Mouse (Mus musculus): ENCODE data around the gene Dgke. TPM values are rescaled to one million over a fixed set of nuclear protein-coding genes. Genes with fewer than 3 reads are reported as not detected.

Gene Dgke
- total and polyA plus RNA-seq, 3 experiments, result 2.1 to 3.9 (median 3.4) TPM

GRCm38 (mm10) chr11:89030552-89030951, 36.1 kb downstream of the Dgke start:
- Histone ChIP-seq H3K4me3 (ENCODE audit: low read depth, low read length) (no peak overlapping the region), H3K9me3 (replicated peaks) (no peaks in the 10 kb centered on the region), H3K4me1 (ENCODE audit: insufficient read depth, low read depth, low read length) (peaks cover 38% of the 10 kb centered on the region), H3K27me3 (ENCODE audit: insufficient read depth, low read length) (no peaks in the 10 kb centered on the region), H3K36me3 (replicated peaks) (peaks cover 11% of the 10 kb centered on the region)
- no peak for TF ChIP-seq GATA2 (IDR thresholded peaks at IDR 0.05; ENCODE audit: borderline replicate concordance, low read depth, low read length)
- TF ChIP-seq GATA1 (IDR thresholded peaks at IDR 0.05; ENCODE audit: borderline replicate concordance, low read length), result no peak
- TF ChIP-seq POLR2AphosphoS5 (IDR thresholded peaks at IDR 0.05; ENCODE audit: insufficient replicate concordance, low read depth, low read length), result no peak
- TF ChIP-seq CTCF (IDR thresholded peaks at IDR 0.05; ENCODE audit: low read depth, low read length), result no peak
- no peak for TF ChIP-seq TAL1 (conservative IDR thresholded peaks at IDR 0.05; ENCODE audit: low read depth, low read length)
- no peak for ATAC-seq (ENCODE audit: extremely low read depth, insufficient number of reproducible peaks, low FRiP score, poor library complexity, severe bottlenecking)
- DNase-seq (ENCODE audit: low spot score), result no peak

- Histone ChIP-seq H3K9me3 (replicated peaks) (no peaks in the 10 kb centered on the region), H3K36me3 (replicated peaks) (no peaks in the 10 kb centered on the region), H3K4me1 (ENCODE audit: insufficient read depth, low read depth, low read length) (peaks cover 50% of the 10 kb centered on the region), H3K27me3 (ENCODE audit: insufficient read depth, low read length) (no peaks in the 10 kb centered on the region), H3K4me3 (ENCODE audit: low read depth, low read length) (peak overlapping the region; percentile 13; the same call in 1 of the 2 replicates)
- DNase-seq (ENCODE audit: low spot score) (no peak), ATAC-seq (ENCODE audit: extremely low read depth, insufficient number of reproducible peaks, low FRiP score, poor library complexity, severe bottlenecking) (peak; percentile 67)
- TF ChIP-seq GATA1 (IDR thresholded peaks at IDR 0.05; ENCODE audit: borderline replicate concordance, low read length) (no peak), TAL1 (conservative IDR thresholded peaks at IDR 0.05; ENCODE audit: low read depth, low read length) (0 out of 2 replicates have a peak, but pooled peaks have one; percentile 11), POLR2AphosphoS5 (IDR thresholded peaks at IDR 0.05; ENCODE audit: insufficient replicate concordance, low read depth, low read length) (no peak)
These were observed 37.7 kb downstream of the Dgke start for GRCm38 (mm10) chr11:89028871-89029405.

- no peak for TF ChIP-seq POLR2AphosphoS5 (IDR thresholded peaks at IDR 0.05; ENCODE audit: insufficient replicate concordance, low read depth, low read length)
- TF ChIP-seq GATA2 (IDR thresholded peaks at IDR 0.05; ENCODE audit: borderline replicate concordance, low read depth, low read length), result no peak
- TF ChIP-seq TAL1 (conservative IDR thresholded peaks at IDR 0.05; ENCODE audit: low read depth, low read length), result peak; percentile 63
- peak; percentile 22 for DNase-seq (ENCODE audit: low spot score)
- H3K4me1 ChIP-seq (ENCODE audit: insufficient read depth, low read depth, low read length), result peaks cover 59% of the 10 kb centered on the region
- no peaks in the 10 kb centered on the region for H3K9me3 ChIP-seq (replicated peaks)
- no peaks in the 10 kb centered on the region for H3K27me3 ChIP-seq (ENCODE audit: insufficient read depth, low read length)
- peak; percentile 54 for ATAC-seq (ENCODE audit: extremely low read depth, insufficient number of reproducible peaks, low FRiP score, poor library complexity, severe bottlenecking)
- H3K4me3 ChIP-seq (ENCODE audit: low read depth, low read length), result peak overlapping the region; percentile 41; the same call in 1 of the 2 replicates
- H3K36me3 ChIP-seq (replicated peaks), result peaks cover 2% of the 10 kb centered on the region
These were observed 38.7 kb downstream of the Dgke start for GRCm38 (mm10) chr11:89027955-89028361.

- no peak for ATAC-seq (ENCODE audit: extremely low read depth, insufficient number of reproducible peaks, low FRiP score, poor library complexity, severe bottlenecking)
- H3K36me3 ChIP-seq (replicated peaks), result peaks cover 16% of the 10 kb centered on the region
- TF ChIP-seq GATA2 (IDR thresholded peaks at IDR 0.05; ENCODE audit: borderline replicate concordance, low read depth, low read length) (no peak), POLR2AphosphoS5 (IDR thresholded peaks at IDR 0.05; ENCODE audit: insufficient replicate concordance, low read depth, low read length) (no peak), CTCF (IDR thresholded peaks at IDR 0.05; ENCODE audit: low read depth, low read length) (no peak), TAL1 (conservative IDR thresholded peaks at IDR 0.05; ENCODE audit: low read depth, low read length) (no peak), GATA1 (IDR thresholded peaks at IDR 0.05; ENCODE audit: borderline replicate concordance, low read length) (no peak)
- H3K9me3 ChIP-seq (replicated peaks), result no peaks in the 10 kb centered on the region
- no peaks in the 10 kb centered on the region for H3K27me3 ChIP-seq (ENCODE audit: insufficient read depth, low read length)
- no peak for DNase-seq (ENCODE audit: low spot score)
- no peak overlapping the region for H3K4me3 ChIP-seq (ENCODE audit: low read depth, low read length)
- H3K4me1 ChIP-seq (ENCODE audit: insufficient read depth, low read depth, low read length), result peaks cover 72% of the 10 kb centered on the region
These were observed 40.5 kb downstream of the Dgke start for GRCm38 (mm10) chr11:89026117-89026516.

GRCm38 (mm10) chr11:89025603-89026002, 41.0 kb downstream of the Dgke start:
- no peaks in the 10 kb centered on the region for H3K9me3 ChIP-seq (replicated peaks)
- no peak for ATAC-seq (ENCODE audit: extremely low read depth, insufficient number of reproducible peaks, low FRiP score, poor library complexity, severe bottlenecking)
- H3K36me3 ChIP-seq (replicated peaks), result peaks cover 21% of the 10 kb centered on the region
- no peaks in the 10 kb centered on the region for H3K27me3 ChIP-seq (ENCODE audit: insufficient read depth, low read length)
- no peak for DNase-seq (ENCODE audit: low spot score)
- no peak for TF ChIP-seq GATA1 (IDR thresholded peaks at IDR 0.05; ENCODE audit: borderline replicate concordance, low read length)
- no peak for TF ChIP-seq GATA2 (IDR thresholded peaks at IDR 0.05; ENCODE audit: borderline replicate concordance, low read depth, low read length)
- TF ChIP-seq CTCF (IDR thresholded peaks at IDR 0.05; ENCODE audit: low read depth, low read length), result no peak
- TF ChIP-seq POLR2AphosphoS5 (IDR thresholded peaks at IDR 0.05; ENCODE audit: insufficient replicate concordance, low read depth, low read length), result no peak
- TF ChIP-seq TAL1 (conservative IDR thresholded peaks at IDR 0.05; ENCODE audit: low read depth, low read length), result no peak
- H3K4me1 ChIP-seq (ENCODE audit: insufficient read depth, low read depth, low read length), result peaks cover 77% of the 10 kb centered on the region
- H3K4me3 ChIP-seq (ENCODE audit: low read depth, low read length), result no peak overlapping the region

GRCm38 (mm10) chr11:89024181-89024881, 42.3 kb downstream of the Dgke start:
- Histone ChIP-seq H3K4me1 (ENCODE audit: insufficient read depth, low read depth, low read length) (peaks cover 77% of the 10 kb centered on the region), H3K4me3 (ENCODE audit: low read depth, low read length) (no peak overlapping the region)

More at GRCm38 (mm10) chr11:89024181-89024881, 42.3 kb downstream of the Dgke start:
- DNase-seq (ENCODE audit: low spot score) (no peak), ATAC-seq (ENCODE audit: extremely low read depth, insufficient number of reproducible peaks, low FRiP score, poor library complexity, severe bottlenecking) (no peak)
- Histone ChIP-seq H3K9me3 (replicated peaks) (no peaks in the 10 kb centered on the region), H3K27me3 (ENCODE audit: insufficient read depth, low read length) (no peaks in the 10 kb centered on the region), H3K36me3 (replicated peaks) (peaks cover 33% of the 10 kb centered on the region)
- no peak for TF ChIP-seq POLR2AphosphoS5 (IDR thresholded peaks at IDR 0.05; ENCODE audit: insufficient replicate concordance, low read depth, low read length)

Measured in G1E (cell line).